Mouse (Mus musculus) layer of hippocampus, postnatal 10 days (tissue): Measurements from ENCODE around the gene Nav3. TPM values are rescaled to one million over a fixed set of nuclear protein-coding genes. Genes with fewer than 3 reads are reported as not detected.

Experiments used
- DNase-seq, 2 experiments: peaks; one replicate each; pipeline ENCODE4 v3.0.0; 2021; ENCODE audit warnings: low spot score in 2 of 2
- total RNA-seq, 2 experiments: library from RNA; stranded (reverse); gene quantifications; 2 replicates each; pipeline ENCODE4 v1.2.3; 2021

Nav3 gene
- total RNA-seq, 2 experiments from 2014 or later, result 157 to 160 TPM

- DNase-seq, result no peak
Measured at GRCm38 (mm10) chr10:109847631-109848030, 608.4 kb downstream of the Nav3 start.

- DNase-seq, result no peak
Measured at GRCm38 (mm10) chr10:109843661-109844060, 612.3 kb downstream of the Nav3 start.

- peak; percentile 28 to 38 for DNase-seq
Measured at GRCm38 (mm10) chr10:109832768-109833291, 623.2 kb downstream of the Nav3 start.

GRCm38 (mm10) chr10:109806782-109807493, 649.1 kb downstream of the Nav3 start:
- DNase-seq, result no peak

- DNase-seq, result no peak
Measured at GRCm38 (mm10) chr10:109803441-109803840, 652.6 kb downstream of the Nav3 start.

GRCm38 (mm10) chr10:109802236-109802635, 653.8 kb downstream of the Nav3 start:
- DNase-seq, result no peak

GRCm38 (mm10) chr10:109799246-109799645, 656.8 kb downstream of the Nav3 start:
- DNase-seq, result no peak

GRCm38 (mm10) chr10:109796981-109797380, 659.0 kb downstream of the Nav3 start:
- no peak for DNase-seq

- no peak for DNase-seq
Measured at GRCm38 (mm10) chr10:109793491-109793890, 662.5 kb downstream of the Nav3 start.

- no peak for DNase-seq
Measured at GRCm38 (mm10) chr10:109788728-109789127, 667.3 kb downstream of the Nav3 start.

- DNase-seq, result no peak
Measured at GRCm38 (mm10) chr10:109779109-109779508, 676.9 kb downstream of the Nav3 start.

- DNase-seq, result no peak
Measured at GRCm38 (mm10) chr10:109769092-109769491, 686.9 kb downstream of the Nav3 start.

- peak; percentile 72 to 74 for DNase-seq
Measured at GRCm38 (mm10) chr10:109765650-109766049, 690.4 kb downstream of the Nav3 start.

- no peak for DNase-seq
Measured at GRCm38 (mm10) chr10:109764412-109765101, 691.4 kb downstream of the Nav3 start.

- peak; percentile 13 to 35 for DNase-seq
Measured at GRCm38 (mm10) chr10:109758921-109759600, 696.9 kb downstream of the Nav3 start.

GRCm38 (mm10) chr10:109746901-109747300, 709.1 kb downstream of the Nav3 start:
- no peak for DNase-seq

- DNase-seq, result no peak
Measured at GRCm38 (mm10) chr10:109741664-109742063, 714.3 kb downstream of the Nav3 start.

GRCm38 (mm10) chr10:109740326-109740725, 715.7 kb downstream of the Nav3 start:
- DNase-seq, result no peak

GRCm38 (mm10) chr10:109723646-109724045, 732.4 kb downstream of the Nav3 start:
- no peak for DNase-seq

- no peak for DNase-seq
Measured at GRCm38 (mm10) chr10:109718808-109719207, 737.2 kb downstream of the Nav3 start.

- no peak for DNase-seq
Measured at GRCm38 (mm10) chr10:109718390-109718789, 737.6 kb downstream of the Nav3 start.

- peak; percentile 38 to 43 for DNase-seq
Measured at GRCm38 (mm10) chr10:109713001-109713400, 743.0 kb downstream of the Nav3 start.
